Mouse (Mus musculus) hindbrain, embryonic 12.5 days (tissue): ENCODE results near the gene Sos1. TPM values are rescaled to one million over a fixed set of nuclear protein-coding genes. Genes with fewer than 3 reads are reported as not detected.

ENCODE experiments used
- ATAC-seq: fragments of 200-750 bp; cut with Nextera tagmentation; 2 replicates; pipeline ENCODE4 v1.8.0; 2017; ENCODE audit warnings: moderate TSS enrichment; ENCODE audit not compliant: low FRiP score
- H3K27ac ChIP-seq: fragments of 300-500 bp; sonication (generic); 2 replicates; pipeline ENCODE4 v1.5.1; 2016; ENCODE audit warnings: mild to moderate bottlenecking
- H3K27me3 ChIP-seq: fragments of 300-500 bp; sonication (generic); 2 replicates; pipeline ENCODE4 v1.6.1; 2016; ENCODE audit warnings: mild to moderate bottlenecking
- H3K36me3 ChIP-seq: fragments of 300-500 bp; sonication (generic); 2 replicates; pipeline ENCODE4 v1.6.1; 2016; ENCODE audit warnings: mild to moderate bottlenecking
- H3K4me1 ChIP-seq: fragments of 300-500 bp; sonication (generic); 2 replicates; pipeline ENCODE4 v1.6.1; 2016
- H3K4me2 ChIP-seq: fragments of 300-500 bp; sonication (generic); replicated peaks from 2 replicates; pipeline ENCODE4 v1.6.1; 2016; ENCODE audit warnings: mild to moderate bottlenecking
- H3K4me3 ChIP-seq: fragments of 300-500 bp; sonication (generic); 2 replicates; pipeline ENCODE4 v1.5.1; 2016; ENCODE audit warnings: mild to moderate bottlenecking
- H3K9ac ChIP-seq: fragments of 300-500 bp; sonication (generic); 2 replicates; pipeline ENCODE4 v1.6.1; 2016; ENCODE audit warnings: mild to moderate bottlenecking, moderate library complexity
- H3K9me3 ChIP-seq: fragments of 300-500 bp; sonication (generic); replicated peaks from 2 replicates; pipeline ENCODE4 v1.6.1; 2016; ENCODE audit warnings: mild to moderate bottlenecking
- WGBS: fragments of 180-500 bp; shearing (Covaris S2); methylation state at CpG from one replicate; pipeline ENCODE4 v1.1.7; 2016; 5-methylcytosine and 5-hydroxymethylcytosine counted together
- polyA plus RNA-seq: library from polyadenylated mRNA; unstranded; fragments of >200 nt; fragmentation: Nextera tagmentation; extraction: Ambion mirVana; gene quantifications from 2 replicates; pipeline ENCODE4 v1.2.1, GENCODE M21; 2016

Gene Sos1
- 9.7 and 10.2 TPM in 2 replicates for polyA plus RNA-seq

- no peaks in the 10 kb centered on the region for H3K27me3 ChIP-seq
- peak within 1 kb of the TSS; percentile 96 for H3K4me3 ChIP-seq
- WGBS = 1% methylated on average over 66 of the region's 90 CpGs
- ATAC-seq = peak; percentile 89
- peak within 1 kb of the TSS; percentile 65 for H3K4me2 ChIP-seq
- peak within 1 kb of the TSS; percentile 97 for H3K9ac ChIP-seq
- 0 out of 2 replicates have a peak, but pooled peaks cover 8% of the 10 kb centered on the region for H3K36me3 ChIP-seq
- peak within 1 kb of the TSS; percentile 94 for H3K27ac ChIP-seq
- no peaks in the 10 kb centered on the region for H3K9me3 ChIP-seq
- peaks cover 25% of the 10 kb centered on the region for H3K4me1 ChIP-seq
These were observed at the start of gene Sos1 for GRCm38 (mm10) chr17:80480031-80480854. Sos1 (minus strand) TSS chr17:80480453.

GRCm38 (mm10) chr17:80523231-80523630 lies 43.0 kb upstream of the Sos1 start:
- H3K4me3 ChIP-seq = no peak overlapping the region
- 89% methylated on average over 3 of the region's 3 CpGs for WGBS
- no peak overlapping the region for H3K4me2 ChIP-seq

GRCm38 (mm10) chr17:80522229-80522556 lies 41.9 kb upstream of the Sos1 start:
- no peak for ATAC-seq
- no peaks in the 10 kb centered on the region for H3K27me3 ChIP-seq
- no peaks in the 10 kb centered on the region for H3K4me1 ChIP-seq
- H3K27ac ChIP-seq = no peak overlapping the region
- no peak overlapping the region for H3K4me2 ChIP-seq
- 70% methylated on average over 7 of the region's 7 CpGs for WGBS
- H3K9ac ChIP-seq = no peak overlapping the region
- no peaks in the 10 kb centered on the region for H3K9me3 ChIP-seq
- H3K36me3 ChIP-seq = no peaks in the 10 kb centered on the region
- no peak overlapping the region for H3K4me3 ChIP-seq

More at GRCm38 (mm10) chr17:80523231-80523630, 43.0 kb upstream of the Sos1 start:
- Histone ChIP-seq H3K27me3 (no peaks in the 10 kb centered on the region), H3K36me3 (no peaks in the 10 kb centered on the region), H3K9me3 (no peaks in the 10 kb centered on the region), H3K9ac (no peak overlapping the region), H3K27ac (no peak overlapping the region), H3K4me1 (no peaks in the 10 kb centered on the region)
- no peak for ATAC-seq

GRCm38 (mm10) chr17:80521521-80522228 lies 41.4 kb upstream of the Sos1 start:
- Histone ChIP-seq H3K9ac (no peak overlapping the region), H3K4me3 (no peak overlapping the region), H3K36me3 (no peaks in the 10 kb centered on the region), H3K27me3 (no peaks in the 10 kb centered on the region), H3K4me1 (no peaks in the 10 kb centered on the region), H3K9me3 (no peaks in the 10 kb centered on the region), H3K27ac (no peak overlapping the region), H3K4me2 (no peak overlapping the region)
- ATAC-seq = no peak
- WGBS = 53% methylated on average over 4 of the region's 4 CpGs

- no peak overlapping the region for H3K27ac ChIP-seq
- H3K4me2 ChIP-seq = no peak overlapping the region
- no peak for ATAC-seq
- H3K9me3 ChIP-seq = no peaks in the 10 kb centered on the region
- H3K4me1 ChIP-seq = no peaks in the 10 kb centered on the region
- no peaks in the 10 kb centered on the region for H3K36me3 ChIP-seq
- no peaks in the 10 kb centered on the region for H3K27me3 ChIP-seq
- no peak overlapping the region for H3K9ac ChIP-seq
- H3K4me3 ChIP-seq = no peak overlapping the region
- 82% methylated on average over 8 of the region's 8 CpGs for WGBS
These were observed 40.3 kb upstream of the Sos1 start for GRCm38 (mm10) chr17:80520537-80520936.

GRCm38 (mm10) chr17:80518811-80519210 lies 38.6 kb upstream of the Sos1 start:
- ATAC-seq = no peak
- 94% methylated on average over 12 of the region's 12 CpGs for WGBS
- no peaks in the 10 kb centered on the region for H3K9me3 ChIP-seq
- H3K4me2 ChIP-seq = no peak overlapping the region
- no peak overlapping the region for H3K9ac ChIP-seq
- no peaks in the 10 kb centered on the region for H3K36me3 ChIP-seq
- H3K4me3 ChIP-seq = no peak overlapping the region
- no peaks in the 10 kb centered on the region for H3K4me1 ChIP-seq
- no peak overlapping the region for H3K27ac ChIP-seq
- H3K27me3 ChIP-seq = no peaks in the 10 kb centered on the region

GRCm38 (mm10) chr17:80517244-80517643 lies 37.0 kb upstream of the Sos1 start:
- ATAC-seq = no peak
- no peaks in the 10 kb centered on the region for H3K36me3 ChIP-seq
- no peak overlapping the region for H3K4me2 ChIP-seq
- H3K4me3 ChIP-seq = no peak overlapping the region
- no peaks in the 10 kb centered on the region for H3K4me1 ChIP-seq
- no peak overlapping the region for H3K27ac ChIP-seq
- H3K27me3 ChIP-seq = no peaks in the 10 kb centered on the region
- H3K9me3 ChIP-seq = no peaks in the 10 kb centered on the region
- WGBS = 75% methylated on average over 9 of the region's 9 CpGs
- no peak overlapping the region for H3K9ac ChIP-seq

GRCm38 (mm10) chr17:80515956-80516355 lies 35.7 kb upstream of the Sos1 start:
- 87% methylated on average over 9 of the region's 9 CpGs for WGBS
- H3K27me3 ChIP-seq = no peaks in the 10 kb centered on the region
- no peak overlapping the region for H3K4me3 ChIP-seq
- no peak overlapping the region for H3K9ac ChIP-seq
- no peak overlapping the region for H3K4me2 ChIP-seq
- no peaks in the 10 kb centered on the region for H3K36me3 ChIP-seq
- ATAC-seq = no peak
- H3K9me3 ChIP-seq = no peaks in the 10 kb centered on the region
- no peaks in the 10 kb centered on the region for H3K4me1 ChIP-seq
- H3K27ac ChIP-seq = no peak overlapping the region

- H3K9ac ChIP-seq = no peak overlapping the region
- no peaks in the 10 kb centered on the region for H3K36me3 ChIP-seq
- no peak for ATAC-seq
- no peaks in the 10 kb centered on the region for H3K9me3 ChIP-seq
- H3K4me3 ChIP-seq = no peak overlapping the region
- H3K4me1 ChIP-seq = no peaks in the 10 kb centered on the region
- H3K27me3 ChIP-seq = no peaks in the 10 kb centered on the region
- H3K27ac ChIP-seq = no peak overlapping the region
- H3K4me2 ChIP-seq = no peak overlapping the region
- 93% methylated on average over 7 of the region's 7 CpGs for WGBS
These were observed 35.3 kb upstream of the Sos1 start for GRCm38 (mm10) chr17:80515513-80515912.

- Histone ChIP-seq H3K27ac (no peak overlapping the region), H3K9ac (no peak overlapping the region), H3K9me3 (no peaks in the 10 kb centered on the region), H3K36me3 (no peaks in the 10 kb centered on the region), H3K4me2 (no peak overlapping the region), H3K4me3 (no peak overlapping the region), H3K4me1 (no peaks in the 10 kb centered on the region), H3K27me3 (no peaks in the 10 kb centered on the region)
- 83% methylated on average over 8 of the region's 8 CpGs for WGBS
- no peak for ATAC-seq
These were observed 33.5 kb upstream of the Sos1 start for GRCm38 (mm10) chr17:80513766-80514165.

- Histone ChIP-seq H3K9me3 (no peaks in the 10 kb centered on the region), H3K27ac (no peak overlapping the region), H3K4me3 (no peak overlapping the region), H3K36me3 (no peaks in the 10 kb centered on the region), H3K4me1 (no peaks in the 10 kb centered on the region), H3K4me2 (no peak overlapping the region), H3K27me3 (no peaks in the 10 kb centered on the region), H3K9ac (no peak overlapping the region)
- WGBS = 81% methylated on average over 3 of the region's 3 CpGs
- ATAC-seq = no peak
These were observed 30.2 kb upstream of the Sos1 start for GRCm38 (mm10) chr17:80510459-80510855.

- H3K9me3 ChIP-seq = no peaks in the 10 kb centered on the region
- no peaks in the 10 kb centered on the region for H3K36me3 ChIP-seq
- H3K4me2 ChIP-seq = no peak overlapping the region
- H3K27ac ChIP-seq = no peak overlapping the region
- 58% methylated on average over 4 of the region's 4 CpGs for WGBS
- no peak overlapping the region for H3K4me3 ChIP-seq
- H3K9ac ChIP-seq = no peak overlapping the region
- H3K4me1 ChIP-seq = no peaks in the 10 kb centered on the region
- no peak for ATAC-seq
- no peaks in the 10 kb centered on the region for H3K27me3 ChIP-seq
These were observed 29.5 kb upstream of the Sos1 start for GRCm38 (mm10) chr17:80509494-80510458.
